Mouse (Mus musculus) neural tube, embryonic 13.5 days (tissue): ENCODE measurements around the gene Kcng4. TPM values are rescaled to one million over a fixed set of nuclear protein-coding genes. Genes with fewer than 3 reads are reported as not detected.

Source experiments
- ATAC-seq: fragments of 200-750 bp; cut with Nextera tagmentation; 2 replicates; pipeline ENCODE4 v1.8.0; 2017; ENCODE audit warnings: low read depth, mild to moderate bottlenecking, moderate TSS enrichment, moderate library complexity
- H3K27ac ChIP-seq: fragments of 300-500 bp; sonication (generic); replicated peaks from 2 replicates; pipeline ENCODE4 v1.5.1; 2015; ENCODE audit warnings: moderate library complexity, mild to moderate bottlenecking, inconsistent platforms
- H3K27me3 ChIP-seq: fragments of 300-500 bp; sonication (generic); 2 replicates; pipeline ENCODE4 v1.6.1; 2015; ENCODE audit warnings: mild to moderate bottlenecking, inconsistent platforms
- H3K36me3 ChIP-seq: fragments of 300-500 bp; sonication (generic); 2 replicates; pipeline ENCODE4 v1.6.1; 2015; ENCODE audit warnings: mild to moderate bottlenecking, inconsistent platforms
- H3K4me1 ChIP-seq: fragments of 300-500 bp; sonication (generic); replicated peaks from 2 replicates; pipeline ENCODE4 v1.6.1; 2015; ENCODE audit warnings: inconsistent platforms
- H3K4me2 ChIP-seq: fragments of 300-500 bp; sonication (generic); 2 replicates; pipeline ENCODE4 v1.6.1; 2015; ENCODE audit warnings: inconsistent platforms, mild to moderate bottlenecking, moderate library complexity
- H3K4me3 ChIP-seq: fragments of 300-500 bp; sonication (generic); 2 replicates; pipeline ENCODE4 v1.5.1; 2015; ENCODE audit warnings: mild to moderate bottlenecking, inconsistent platforms
- H3K9ac ChIP-seq: fragments of 300-500 bp; sonication (generic); 2 replicates; pipeline ENCODE4 v1.6.1; 2015; ENCODE audit warnings: moderate library complexity, mild to moderate bottlenecking, inconsistent platforms
- H3K9me3 ChIP-seq: fragments of 300-500 bp; sonication (generic); 2 replicates; pipeline ENCODE4 v1.6.1; 2016; ENCODE audit warnings: inconsistent platforms
- WGBS: fragments of 180-500 bp; shearing (Covaris S2); methylation state at CpG from one replicate; pipeline ENCODE4 v1.1.7; 2015; 5-methylcytosine and 5-hydroxymethylcytosine counted together
- polyA plus RNA-seq: library from polyadenylated mRNA; unstranded; fragments of >200 nt; fragmentation: Nextera tagmentation; extraction: Ambion mirVana; gene quantifications from 2 replicates; pipeline ENCODE4 v1.2.1, GENCODE M21; 2015

The Kcng4 gene
- polyA plus RNA-seq, 1 experiment from 2014 or later: not detected

GRCm38 (mm10) chr8:119623744-119624143, 11.7 kb downstream of the Kcng4 start:
- no peaks in the 10 kb centered on the region for H3K9me3 ChIP-seq
- H3K9ac ChIP-seq: no peak overlapping the region
- H3K27me3 ChIP-seq: no peaks in the 10 kb centered on the region
- H3K4me2 ChIP-seq: no peak overlapping the region
- ATAC-seq: no peak
- no peak overlapping the region for H3K27ac ChIP-seq
- no peak overlapping the region for H3K4me3 ChIP-seq
- H3K4me1 ChIP-seq: no peaks in the 10 kb centered on the region; the same call in 1 of the 2 replicates
- WGBS: 78% methylated on average over 1 of the region's 1 CpGs
- H3K36me3 ChIP-seq: no peaks in the 10 kb centered on the region

DNA sequence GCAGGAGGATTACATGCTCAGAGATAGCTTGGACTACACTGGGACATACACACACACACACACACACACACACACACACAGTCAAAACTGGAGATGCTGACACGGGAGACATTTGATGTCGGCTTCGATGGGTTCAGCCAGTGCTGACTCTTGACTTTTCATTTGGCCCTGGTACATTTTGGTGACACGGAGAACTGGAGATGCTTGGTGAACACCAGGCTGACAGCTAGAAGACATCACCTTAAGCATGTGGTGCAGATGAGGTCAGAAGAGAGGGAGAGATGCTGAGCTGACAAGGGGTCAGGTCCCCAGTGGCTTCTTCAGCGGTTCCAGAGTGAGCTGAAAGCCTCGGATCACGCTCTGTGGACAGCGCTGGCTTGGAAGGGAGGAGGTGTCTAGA, 12.4 kb downstream of the Kcng4 start:
- H3K4me1 ChIP-seq: no peaks in the 10 kb centered on the region; the same call in 1 of the 2 replicates
- no peaks in the 10 kb centered on the region for H3K9me3 ChIP-seq
- no peak overlapping the region for H3K27ac ChIP-seq
- no peak for ATAC-seq
- H3K27me3 ChIP-seq: no peaks in the 10 kb centered on the region
- no peak overlapping the region for H3K9ac ChIP-seq
- no peak overlapping the region for H3K4me3 ChIP-seq
- H3K36me3 ChIP-seq: no peaks in the 10 kb centered on the region
- no peak overlapping the region for H3K4me2 ChIP-seq
- WGBS: 85% methylated on average over 8 of the region's 8 CpGs

GRCm38 (mm10) chr8:119622555-119622954, 12.9 kb downstream of the Kcng4 start:
- Histone ChIP-seq H3K9ac (no peak overlapping the region), H3K4me1 (no peaks in the 10 kb centered on the region), H3K4me3 (no peak overlapping the region), H3K9me3 (no peaks in the 10 kb centered on the region), H3K27ac (no peak overlapping the region), H3K27me3 (no peaks in the 10 kb centered on the region), H3K4me2 (no peak overlapping the region), H3K36me3 (no peaks in the 10 kb centered on the region)
- no peak for ATAC-seq
- 44% methylated on average over 4 of the region's 4 CpGs for WGBS

DNA sequence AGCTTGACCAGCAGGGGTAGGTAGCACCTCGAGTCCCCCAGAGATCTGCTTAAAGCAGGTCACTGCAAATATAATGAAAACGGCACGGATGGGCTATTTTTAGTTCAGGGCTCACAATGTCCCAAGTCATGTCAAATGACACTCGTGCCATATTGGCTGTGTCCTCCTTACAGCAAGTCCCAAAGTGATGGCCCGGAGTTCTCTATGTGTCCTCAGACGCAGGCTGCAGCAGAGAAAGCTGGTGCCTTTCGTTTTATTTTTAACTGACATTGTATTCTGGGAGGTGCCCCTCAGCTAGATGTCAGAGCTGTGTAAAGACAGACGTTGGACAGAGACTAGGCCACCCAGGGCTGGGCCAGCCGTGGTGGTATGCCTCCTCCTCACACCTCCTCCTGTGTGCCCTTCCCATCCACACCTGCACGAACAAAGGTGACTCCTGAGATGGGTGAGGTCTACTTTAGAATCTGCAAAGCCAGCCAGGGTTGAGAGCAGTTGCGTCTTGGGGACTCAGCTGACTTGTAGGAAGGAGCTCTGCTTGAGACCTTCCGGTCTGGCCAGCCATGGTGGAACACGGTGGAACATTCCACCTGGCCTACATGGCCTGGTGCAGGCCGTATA, 14.5 kb downstream of the Kcng4 start:
- Histone ChIP-seq H3K27ac (no peak overlapping the region), H3K4me1 (no peaks in the 10 kb centered on the region), H3K36me3 (no peaks in the 10 kb centered on the region), H3K4me3 (no peak overlapping the region), H3K9ac (no peak overlapping the region), H3K27me3 (no peaks in the 10 kb centered on the region), H3K9me3 (no peaks in the 10 kb centered on the region), H3K4me2 (no peak overlapping the region)
- 88% methylated on average over 14 of the region's 14 CpGs for WGBS
- ATAC-seq: no peak

DNA sequence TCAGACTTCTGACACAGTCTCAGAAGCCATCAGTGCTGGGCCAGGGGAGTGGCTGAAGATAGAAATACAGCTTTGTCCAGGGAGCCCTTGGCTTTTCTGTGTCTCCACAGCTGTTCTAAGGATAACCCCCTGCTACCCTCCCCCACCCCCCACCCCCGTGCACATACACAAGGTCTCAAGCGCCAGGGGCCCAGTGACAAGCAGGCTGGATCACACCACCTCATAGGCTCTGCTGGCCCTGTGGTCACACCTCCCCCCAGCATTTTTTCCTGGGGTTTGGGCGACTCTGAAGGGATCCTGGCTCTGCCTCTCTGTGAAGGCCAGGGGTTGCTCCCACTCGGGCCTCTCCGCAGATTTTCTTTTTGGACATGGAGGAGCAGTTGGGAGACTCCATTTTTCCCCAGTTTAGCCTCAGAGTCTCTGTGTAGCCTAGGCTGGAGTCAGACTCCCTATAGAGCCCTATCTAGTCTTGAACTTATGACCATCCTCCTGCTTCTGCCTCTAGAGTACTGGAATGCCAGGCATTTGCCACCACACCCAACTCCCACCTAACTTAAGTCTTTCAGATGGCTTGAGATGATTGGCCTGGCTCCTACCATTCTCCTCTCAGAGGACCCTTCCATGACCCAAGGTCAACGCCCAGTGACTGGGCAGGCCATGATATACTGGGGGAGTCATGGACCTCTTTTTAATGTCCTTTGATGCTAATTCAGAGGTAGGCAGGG, 15.2 kb downstream of the Kcng4 start:
- Histone ChIP-seq H3K9me3 (no peaks in the 10 kb centered on the region), H3K4me3 (no peak overlapping the region), H3K4me1 (no peaks in the 10 kb centered on the region), H3K4me2 (no peak overlapping the region), H3K27ac (no peak overlapping the region), H3K9ac (no peak overlapping the region), H3K36me3 (no peaks in the 10 kb centered on the region), H3K27me3 (no peaks in the 10 kb centered on the region)
- WGBS: 76% methylated on average over 6 of the region's 6 CpGs
- ATAC-seq: no peak

GRCm38 (mm10) chr8:119618887-119619286, 16.6 kb downstream of the Kcng4 start:
- Histone ChIP-seq H3K27ac (no peak overlapping the region), H3K9me3 (no peaks in the 10 kb centered on the region)

DNA sequence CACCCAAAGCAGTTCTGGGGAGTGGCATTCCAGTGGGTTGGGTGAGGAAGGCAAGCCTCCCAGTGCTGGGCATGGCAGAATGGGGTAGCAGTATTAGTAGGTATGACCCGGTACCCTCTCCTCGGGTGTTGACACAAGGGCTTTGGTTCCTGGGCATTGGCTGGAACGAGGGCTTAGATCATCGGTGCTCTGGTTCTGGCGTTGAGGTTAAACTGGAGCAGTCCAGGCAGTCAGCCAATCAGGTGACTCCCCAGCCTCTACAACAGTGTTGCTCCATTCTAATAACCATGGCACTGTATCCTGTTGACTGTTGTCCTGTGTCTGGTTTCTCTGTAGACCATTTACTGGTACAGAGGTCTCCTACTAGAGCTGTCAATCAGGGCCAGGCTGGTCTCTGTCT, 17.9 kb downstream of the Kcng4 start:
- no peaks in the 10 kb centered on the region for H3K9me3 ChIP-seq
- no peak overlapping the region for H3K4me3 ChIP-seq
- ATAC-seq: no peak
- no peak overlapping the region for H3K4me2 ChIP-seq
- H3K27ac ChIP-seq: no peak overlapping the region
- no peaks in the 10 kb centered on the region for H3K36me3 ChIP-seq
- no peak overlapping the region for H3K9ac ChIP-seq
- H3K27me3 ChIP-seq: no peaks in the 10 kb centered on the region
- no peaks in the 10 kb centered on the region for H3K4me1 ChIP-seq
- 94% methylated on average over 5 of the region's 5 CpGs for whole genome bisulfite sequencing

More at GRCm38 (mm10) chr8:119618887-119619286, 16.6 kb downstream of the Kcng4 start:
- no peak overlapping the region for H3K4me2 ChIP-seq
- no peak overlapping the region for H3K9ac ChIP-seq
- H3K36me3 ChIP-seq: no peaks in the 10 kb centered on the region
- no peaks in the 10 kb centered on the region for H3K27me3 ChIP-seq
- no peak overlapping the region for H3K4me3 ChIP-seq
- WGBS: 77% methylated on average over 5 of the region's 5 CpGs
- no peak for ATAC-seq
- H3K4me1 ChIP-seq: no peaks in the 10 kb centered on the region

DNA sequence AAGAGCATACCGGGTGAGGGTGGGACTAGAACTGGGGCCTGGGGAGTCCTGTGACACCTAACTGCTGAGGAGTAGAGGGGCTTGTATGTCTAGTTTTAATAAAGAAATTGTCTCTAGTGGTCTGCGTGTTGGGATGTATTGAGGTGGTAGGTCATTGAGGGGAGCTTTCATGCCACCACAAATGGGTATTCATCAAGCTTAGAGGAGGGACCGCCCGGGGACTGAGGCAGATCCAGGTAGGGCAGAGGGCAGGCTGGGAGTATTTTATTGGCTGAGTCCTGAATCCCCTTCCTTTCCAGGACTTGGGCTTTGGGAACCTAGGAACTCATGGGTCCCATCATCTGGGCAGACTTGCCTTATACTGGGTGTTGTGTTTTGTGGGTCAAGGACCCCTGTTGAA, 18.7 kb downstream of the Kcng4 start:
- Histone ChIP-seq H3K4me1 (no peaks in the 10 kb centered on the region), H3K9me3 (no peaks in the 10 kb centered on the region), H3K27me3 (no peaks in the 10 kb centered on the region), H3K4me2 (no peak overlapping the region), H3K4me3 (no peak overlapping the region), H3K27ac (no peak overlapping the region), H3K36me3 (no peaks in the 10 kb centered on the region), H3K9ac (no peak overlapping the region)
- ATAC-seq: no peak
- 93% methylated on average over 4 of the region's 4 CpGs for WGBS

GRCm38 (mm10) chr8:119616358-119616757, 19.1 kb downstream of the Kcng4 start:
- no peak overlapping the region for H3K9ac ChIP-seq
- no peak overlapping the region for H3K4me3 ChIP-seq
- no peaks in the 10 kb centered on the region for H3K36me3 ChIP-seq
- H3K9me3 ChIP-seq: no peaks in the 10 kb centered on the region
- ATAC-seq: no peak
- no peak overlapping the region for H3K27ac ChIP-seq
- H3K27me3 ChIP-seq: no peaks in the 10 kb centered on the region
- H3K4me2 ChIP-seq: no peak overlapping the region
- 73% methylated on average over 7 of the region's 7 CpGs for WGBS
- H3K4me1 ChIP-seq: no peaks in the 10 kb centered on the region

- H3K9ac ChIP-seq: no peak overlapping the region
- no peak for ATAC-seq
- no peak overlapping the region for H3K4me2 ChIP-seq
- H3K4me1 ChIP-seq: no peaks in the 10 kb centered on the region
- H3K27ac ChIP-seq: no peak overlapping the region
- H3K4me3 ChIP-seq: no peak overlapping the region
- H3K9me3 ChIP-seq: no peaks in the 10 kb centered on the region
- no peaks in the 10 kb centered on the region for H3K27me3 ChIP-seq
- no peaks in the 10 kb centered on the region for H3K36me3 ChIP-seq
- 82% methylated on average over 14 of the region's 14 CpGs for WGBS
These were observed 20.4 kb downstream of the Kcng4 start for GRCm38 (mm10) chr8:119615096-119615495.

GRCm38 (mm10) chr8:119612471-119612870, 23.0 kb downstream of the Kcng4 start, which contains the start of gene Adad2:
Adad2 (plus strand) TSS chr8:119612747.
- H3K4me2 ChIP-seq: no peak within 1 kb of the TSS
- no peaks in the 10 kb centered on the region for H3K36me3 ChIP-seq
- H3K9ac ChIP-seq: no peak within 1 kb of the TSS
- no peaks in the 10 kb centered on the region for H3K27me3 ChIP-seq
- peaks cover 6% of the 10 kb centered on the region for H3K9me3 ChIP-seq
- 84% methylated on average over 26 of the region's 26 CpGs for WGBS
- no peak for ATAC-seq
- no peak within 1 kb of the TSS for H3K4me3 ChIP-seq
- no peaks in the 10 kb centered on the region for H3K4me1 ChIP-seq
- H3K27ac ChIP-seq: no peak within 1 kb of the TSS

DNA sequence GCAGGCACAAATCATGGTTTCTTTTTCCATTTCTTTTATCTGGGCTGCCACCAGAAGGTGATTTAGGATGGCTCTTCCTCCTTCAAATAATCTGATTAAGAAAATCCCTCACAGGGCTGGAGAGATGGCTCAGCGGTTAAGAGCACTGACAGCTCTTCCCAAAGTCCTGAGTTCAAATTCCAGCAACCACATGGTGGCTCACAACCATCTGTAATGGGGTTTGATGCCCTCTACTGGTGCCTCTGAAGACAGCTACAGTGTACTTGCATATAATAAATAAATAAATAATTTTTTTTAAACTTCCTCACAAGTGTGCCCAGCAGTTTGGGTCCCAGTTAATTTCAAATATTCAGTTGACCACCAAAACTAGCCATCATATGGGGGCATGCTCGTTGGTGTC, 29.3 kb downstream of the Kcng4 start:
- no peak for ATAC-seq
- peaks cover 11% of the 10 kb centered on the region for H3K4me1 ChIP-seq
- no peak overlapping the region for H3K9ac ChIP-seq
- H3K36me3 ChIP-seq: peaks cover 16% of the 10 kb centered on the region
- no peak overlapping the region for H3K27ac ChIP-seq
- H3K9me3 ChIP-seq: peaks cover 6% of the 10 kb centered on the region
- no peak overlapping the region for H3K4me3 ChIP-seq
- WGBS: 88% methylated on average over 2 of the region's 2 CpGs
- H3K4me2 ChIP-seq: no peak overlapping the region
- no peaks in the 10 kb centered on the region for H3K27me3 ChIP-seq
